Mouse (Mus musculus) limb, embryonic 12.5 days (tissue): Measurements from ENCODE around the gene Ovol3. TPM values are rescaled to one million over a fixed set of nuclear protein-coding genes. Genes with fewer than 3 reads are reported as not detected.
A peak's percentile ranks its signal among the peaks of the same experiment; 100 is the strongest.

Experiments
- ATAC-seq: fragments of 200-750 bp; cut with Nextera tagmentation; 2 replicates; pipeline ENCODE4 v1.8.0; 2017; ENCODE audit warnings: low read depth, moderate TSS enrichment; ENCODE audit not compliant: insufficient number of reproducible peaks, insufficient read depth, low FRiP score, low TSS enrichment
- H3K27ac ChIP-seq: fragments of 300-500 bp; sonication (generic); 2 replicates; pipeline ENCODE4 v1.5.1; 2016; ENCODE audit warnings: mild to moderate bottlenecking, moderate library complexity
- H3K27me3 ChIP-seq: fragments of 300-500 bp; sonication (generic); 2 replicates; pipeline ENCODE4 v1.6.1; 2016; ENCODE audit warnings: mild to moderate bottlenecking, moderate library complexity
- H3K36me3 ChIP-seq: fragments of 300-500 bp; sonication (generic); 2 replicates; pipeline ENCODE4 v1.6.1; 2016; ENCODE audit warnings: mild to moderate bottlenecking, moderate library complexity
- H3K4me1 ChIP-seq: fragments of 300-500 bp; sonication (generic); replicated peaks from 2 replicates; pipeline ENCODE4 v1.6.1; 2016
- H3K4me2 ChIP-seq: fragments of 300-500 bp; sonication (generic); 2 replicates; pipeline ENCODE4 v1.6.1; 2016; ENCODE audit warnings: mild to moderate bottlenecking, moderate library complexity
- H3K4me3 ChIP-seq: fragments of 300-500 bp; sonication (generic); replicated peaks from 2 replicates; pipeline ENCODE4 v1.5.1; 2016; ENCODE audit warnings: mild to moderate bottlenecking
- H3K9ac ChIP-seq: fragments of 300-500 bp; sonication (generic); replicated peaks from 2 replicates; pipeline ENCODE4 v1.6.1; 2016; ENCODE audit warnings: mild to moderate bottlenecking, moderate library complexity
- H3K9me3 ChIP-seq: fragments of 300-500 bp; sonication (generic); 2 replicates; pipeline ENCODE4 v1.6.1; 2016; ENCODE audit warnings: mild to moderate bottlenecking, moderate library complexity
- WGBS: fragments of 180-500 bp; shearing (Covaris S2); methylation state at CpG from one replicate; pipeline ENCODE4 v1.1.7; 2016; 5-methylcytosine and 5-hydroxymethylcytosine counted together
- polyA plus RNA-seq: library from polyadenylated mRNA; unstranded; fragments of >200 nt; fragmentation: Nextera tagmentation; extraction: Ambion mirVana; gene quantifications from 2 replicates; pipeline ENCODE4 v1.2.1, GENCODE M21; 2016

Ovol3 gene
- polyA plus RNA-seq, 1 experiment from 2014 or later, result not detected

DNA sequence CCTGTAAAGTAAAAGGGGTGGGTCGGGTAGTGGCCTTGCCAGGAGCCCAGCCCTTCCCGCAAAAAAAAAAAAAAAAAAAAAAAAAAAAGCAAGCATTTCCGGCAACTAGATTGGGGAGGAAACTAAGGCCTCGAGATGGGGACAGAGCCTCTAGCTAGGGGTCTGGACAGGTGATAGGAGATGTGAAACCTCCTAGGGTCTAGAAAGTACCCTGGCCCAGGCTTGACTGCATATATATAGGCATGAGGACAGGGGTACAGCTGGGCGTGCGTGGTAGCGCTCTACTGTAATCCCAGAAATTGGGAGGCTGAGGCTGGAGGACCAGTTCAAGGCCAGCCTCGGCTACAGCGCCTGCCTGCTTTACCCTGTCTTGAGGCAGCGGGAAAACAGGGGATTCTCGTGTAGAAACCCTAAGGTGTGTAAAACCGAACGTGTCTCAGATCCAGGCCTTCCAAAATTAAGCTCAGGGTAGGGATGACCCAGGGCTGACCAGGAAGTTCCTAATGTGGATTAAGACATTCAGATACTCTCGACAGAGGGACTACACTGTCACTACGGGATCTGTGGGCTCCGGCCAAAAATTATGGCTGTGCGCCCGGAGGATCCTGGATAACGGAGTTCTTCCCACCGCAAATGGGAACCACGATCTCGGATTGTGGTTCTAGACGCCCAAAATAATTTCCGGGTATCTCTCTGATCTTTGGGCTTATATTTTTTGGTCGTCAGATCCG, 41.3 kb downstream of the Ovol3 start:
- Histone ChIP-seq H3K36me3 (peaks cover 32% of the 10 kb centered on the region), H3K4me1 (peaks cover 24% of the 10 kb centered on the region), H3K9ac (peak overlapping the region; percentile 76), H3K9me3 (no peaks in the 10 kb centered on the region), H3K27me3 (no peaks in the 10 kb centered on the region), H3K27ac (peak overlapping the region; percentile 87), H3K4me3 (peak overlapping the region; percentile 74), H3K4me2 (peak overlapping the region; percentile 85)
- WGBS, result under 1% methylated on average over 26 of the region's 26 CpGs
- ATAC-seq, result peak; percentile 13; the same call in 1 of the 2 replicates

DNA sequence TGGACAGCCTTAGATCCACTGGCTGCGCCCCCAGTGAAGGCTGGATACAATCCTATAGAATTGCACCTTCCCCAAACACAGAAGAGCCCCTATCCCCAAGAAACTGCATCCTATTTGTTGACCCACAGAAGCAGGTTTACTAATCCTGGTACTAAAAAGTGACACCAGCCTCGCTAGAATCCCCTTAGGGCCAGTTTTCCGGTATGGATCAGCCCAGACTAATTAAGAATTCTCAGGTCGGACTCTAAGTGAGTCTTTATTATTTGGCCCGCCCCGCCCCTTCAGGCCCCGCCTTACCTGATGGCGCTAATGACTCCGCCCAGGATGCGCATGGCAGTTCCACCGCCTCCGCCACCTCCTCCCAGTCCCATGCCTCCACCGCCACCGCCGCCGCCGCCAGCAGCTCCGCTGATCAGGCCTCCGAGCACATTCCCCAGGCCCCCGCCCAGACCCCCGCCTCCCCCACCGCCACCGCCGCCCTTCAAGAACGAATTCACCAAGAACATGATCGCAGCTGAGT, 41.9 kb downstream of the Ovol3 start:
- peak overlapping the region; percentile 87 for H3K27ac ChIP-seq

GRCm38 (mm10) chr7:30193013-30193412, 42.5 kb downstream of the Ovol3 start:
- peak overlapping the region; percentile 87 for H3K27ac ChIP-seq
- no peaks in the 10 kb centered on the region for H3K27me3 ChIP-seq
- H3K9ac ChIP-seq, result peak overlapping the region; percentile 76
- H3K4me3 ChIP-seq, result peak overlapping the region; percentile 74
- peaks cover 20% of the 10 kb centered on the region for H3K4me1 ChIP-seq
- no peak for ATAC-seq
- WGBS, result 16% methylated on average over 9 of the region's 9 CpGs
- H3K4me2 ChIP-seq, result peak overlapping the region; percentile 85
- peaks cover 44% of the 10 kb centered on the region for H3K36me3 ChIP-seq
- H3K9me3 ChIP-seq, result no peaks in the 10 kb centered on the region

More for the DNA sequence above, 41.9 kb downstream of the Ovol3 start:
- Histone ChIP-seq H3K9me3 (no peaks in the 10 kb centered on the region), H3K4me2 (peak overlapping the region; percentile 85), H3K4me1 (peaks cover 24% of the 10 kb centered on the region), H3K36me3 (peaks cover 38% of the 10 kb centered on the region), H3K9ac (peak overlapping the region; percentile 76), H3K27me3 (no peaks in the 10 kb centered on the region), H3K4me3 (peak overlapping the region; percentile 74)
- WGBS, result under 1% methylated on average over 24 of the region's 26 CpGs
- peak; percentile 54 for ATAC-seq

DNA sequence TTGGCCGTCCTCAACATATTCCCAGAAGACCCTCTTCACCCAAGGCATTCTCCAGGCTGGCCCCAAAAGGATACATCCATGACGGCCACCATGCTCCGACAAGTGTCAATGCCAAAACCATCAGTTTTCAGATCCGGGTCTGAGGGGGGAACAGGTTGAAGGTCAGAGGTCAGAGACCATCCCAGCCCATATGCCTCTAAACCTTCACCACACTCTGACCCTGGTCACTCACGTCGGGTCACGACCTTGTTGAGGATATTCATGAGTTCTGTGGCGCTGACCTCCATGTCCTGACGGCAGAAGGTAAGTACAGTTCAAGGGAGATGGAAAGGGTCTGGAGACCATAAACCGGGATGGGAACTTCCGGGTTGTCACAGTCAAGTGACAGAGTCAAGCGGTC, 43.4 kb downstream of the Ovol3 start:
- Histone ChIP-seq H3K4me3 (0 out of 2 replicates have a peak overlapping the region, but pooled peaks have one; percentile 74), H3K27me3 (no peaks in the 10 kb centered on the region), H3K9me3 (no peaks in the 10 kb centered on the region), H3K27ac (no peak overlapping the region), H3K4me2 (peak overlapping the region; percentile 85), H3K36me3 (peaks cover 54% of the 10 kb centered on the region), H3K9ac (0 out of 2 replicates have a peak overlapping the region, but pooled peaks have one; percentile 76), H3K4me1 (peaks cover 20% of the 10 kb centered on the region)
- WGBS, result 88% methylated on average over 12 of the region's 12 CpGs
- ATAC-seq, result no peak

DNA sequence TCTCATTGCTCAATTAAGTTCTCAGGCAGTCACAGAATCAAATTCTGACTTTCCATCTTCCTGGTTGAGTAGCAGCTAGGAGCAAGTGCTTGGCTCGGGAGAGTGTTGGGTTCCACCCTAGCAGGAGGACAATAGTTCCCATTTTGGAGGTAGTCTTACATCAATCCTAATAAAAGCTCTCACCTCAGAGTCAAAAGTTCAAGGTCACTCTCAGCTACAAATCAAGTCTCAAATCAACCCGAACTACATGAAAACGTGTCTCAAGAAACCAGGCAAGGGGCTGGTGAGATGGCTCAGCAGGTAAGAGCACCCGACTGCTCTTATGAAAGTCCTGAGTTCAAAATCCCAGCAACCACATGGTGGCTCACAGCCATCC, 46.4 kb downstream of the Ovol3 start:
- Histone ChIP-seq H3K4me1 (peaks cover 14% of the 10 kb centered on the region), H3K9me3 (no peaks in the 10 kb centered on the region), H3K9ac (no peak overlapping the region), H3K27ac (no peak overlapping the region), H3K4me3 (no peak overlapping the region), H3K36me3 (peaks cover 70% of the 10 kb centered on the region), H3K4me2 (no peak overlapping the region), H3K27me3 (no peaks in the 10 kb centered on the region)
- WGBS, result 82% methylated on average over 4 of the region's 4 CpGs
- no peak for ATAC-seq

DNA sequence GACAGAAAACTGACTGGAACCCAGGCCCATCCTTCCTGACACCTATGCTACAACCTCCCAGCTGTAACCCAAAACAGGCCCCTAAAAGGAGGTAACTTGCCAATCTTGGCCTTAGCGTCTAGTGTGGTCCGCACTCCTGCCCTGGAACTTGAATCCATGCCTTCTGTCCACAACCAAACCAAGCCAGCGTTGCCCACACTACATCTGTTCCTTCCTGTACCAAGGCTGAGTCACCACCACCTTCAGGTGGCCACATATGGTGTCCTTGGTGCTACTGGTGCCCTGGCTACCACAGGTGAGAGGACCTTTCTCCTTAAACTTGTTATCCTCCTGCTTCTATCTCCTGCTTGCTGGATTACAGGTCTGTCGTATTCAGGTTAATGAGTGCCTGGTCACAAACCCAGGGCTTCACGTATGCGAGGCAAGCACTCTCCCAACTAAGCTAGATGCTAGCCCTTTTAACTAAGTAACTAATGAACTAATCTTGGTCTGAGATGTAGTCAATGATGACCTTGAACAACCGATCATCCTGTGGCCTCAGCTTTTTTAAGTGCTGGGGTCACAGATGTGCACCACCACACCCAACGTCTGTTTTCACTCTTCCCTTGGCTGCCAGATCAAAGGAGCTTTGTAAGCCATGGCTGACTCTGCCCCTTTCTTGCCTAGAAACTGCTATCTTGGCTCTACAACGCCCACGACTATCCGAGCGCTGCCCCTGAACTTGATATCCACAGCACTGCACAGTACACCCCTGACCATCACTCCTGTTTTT, 47.0 kb downstream of the Ovol3 start:
- ATAC-seq, result no peak
- H3K4me2 ChIP-seq, result no peak overlapping the region
- no peak overlapping the region for H3K27ac ChIP-seq
- no peak overlapping the region for H3K4me3 ChIP-seq
- H3K9ac ChIP-seq, result no peak overlapping the region
- peaks cover 70% of the 10 kb centered on the region for H3K36me3 ChIP-seq
- 76% methylated on average over 12 of the region's 12 CpGs for WGBS
- H3K4me1 ChIP-seq, result peaks cover 17% of the 10 kb centered on the region
- no peaks in the 10 kb centered on the region for H3K27me3 ChIP-seq
- no peaks in the 10 kb centered on the region for H3K9me3 ChIP-seq

- Histone ChIP-seq H3K9ac (no peak overlapping the region), H3K4me2 (no peak overlapping the region), H3K4me1 (peaks cover 5% of the 10 kb centered on the region; the same call in 1 of the 2 replicates), H3K27ac (no peak overlapping the region), H3K9me3 (no peaks in the 10 kb centered on the region), H3K36me3 (peaks cover 41% of the 10 kb centered on the region), H3K4me3 (no peak overlapping the region), H3K27me3 (no peaks in the 10 kb centered on the region)
- no peak for ATAC-seq
- 68% methylated on average over 13 of the region's 13 CpGs for WGBS
Observed at GRCm38 (mm10) chr7:30184641-30185348, 50.7 kb downstream of the Ovol3 start.

DNA sequence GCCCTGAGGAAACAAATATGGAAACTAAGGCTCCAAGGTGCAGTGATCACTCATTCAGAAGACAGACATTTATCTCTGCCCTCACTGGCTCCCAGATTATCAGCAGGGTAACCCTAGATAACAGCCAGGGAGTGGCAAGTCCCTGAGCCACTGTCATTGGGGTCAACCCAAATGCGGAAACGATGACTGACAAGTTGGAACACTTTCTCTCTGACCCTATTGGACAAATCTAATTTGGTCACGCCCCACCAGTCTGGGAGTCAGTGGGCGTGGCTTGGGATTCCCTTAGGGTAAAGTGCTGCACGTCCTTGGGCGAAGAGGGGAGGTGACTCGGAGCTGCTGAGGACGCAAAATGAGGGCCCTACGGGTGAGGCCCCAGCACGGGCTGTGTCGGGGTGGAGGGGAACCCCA, 51.6 kb downstream of the Ovol3 start, which contains the start of gene Cox7a1:
TSS of gene Cox7a1 (plus strand) at position 266 of the 411 bp plus-strand sequence.
- peak; percentile 33; the same call in 1 of the 2 replicates for ATAC-seq
- Histone ChIP-seq H3K36me3 (peaks cover 35% of the 10 kb centered on the region), H3K9ac (no peak within 1 kb of the TSS), H3K27ac (no peak within 1 kb of the TSS), H3K4me2 (peak within 1 kb of the TSS; percentile 33), H3K4me1 (peaks cover 5% of the 10 kb centered on the region; the same call in 1 of the 2 replicates), H3K27me3 (no peaks in the 10 kb centered on the region), H3K4me3 (no peak within 1 kb of the TSS), H3K9me3 (no peaks in the 10 kb centered on the region)
- 5% methylated on average over 11 of the region's 11 CpGs for WGBS

Other genes with a start within 250 kb of the Ovol3 start
- 4.7 and 4.8 TPM in 2 replicates for gene Zfp14, start 184.3 kb downstream of the Ovol3 start, polyA plus RNA-seq
- gene Zfp82, start 162.8 kb downstream of the Ovol3 start, polyA plus RNA-seq, result 6.8 and 7.1 TPM in 2 replicates
- gene Gm26920, start 145.3 kb downstream of the Ovol3 start, polyA plus RNA-seq, result 3.4 and 3.7 TPM in 2 replicates
- 17.0 and 25.0 TPM in 2 replicates for gene Zfp566, start 145.2 kb downstream of the Ovol3 start, polyA plus RNA-seq
- gene Zfp260, start 140.9 kb downstream of the Ovol3 start, polyA plus RNA-seq, result 138 and 146 TPM in 2 replicates
- 11.8 and 16.7 TPM in 2 replicates for gene Zfp382, start 113.8 kb downstream of the Ovol3 start, polyA plus RNA-seq
- 19.1 and 23.0 TPM in 2 replicates for gene Zfp146, start 66.0 kb downstream of the Ovol3 start, polyA plus RNA-seq
- gene Cox7a1, start 51.6 kb downstream of the Ovol3 start, polyA plus RNA-seq, result 2.4 and 2.9 TPM in 2 replicates
- 75.6 and 77.9 TPM in 2 replicates for gene Capns1, start 36.9 kb downstream of the Ovol3 start, polyA plus RNA-seq
- gene Polr2i, start 3.8 kb downstream of the Ovol3 start, polyA plus RNA-seq, result 174 and 182 TPM in 2 replicates
- gene Tbcb, start 3.5 kb downstream of the Ovol3 start, polyA plus RNA-seq, result 214 and 222 TPM in 2 replicates
- gene Thap8, start 44.4 kb upstream of the Ovol3 start, polyA plus RNA-seq, result 0.15 and 0.26 TPM in 2 replicates
- gene Wdr62, start 44.7 kb upstream of the Ovol3 start, polyA plus RNA-seq, result 9.7 and 10.6 TPM in 2 replicates
- 39.7 and 46.6 TPM in 2 replicates for gene Clip3, start 56.0 kb upstream of the Ovol3 start, polyA plus RNA-seq
- 101 TPM in 2 replicates for gene Alkbh6, start 73.0 kb upstream of the Ovol3 start, polyA plus RNA-seq
- gene Syne4, start 79.1 kb upstream of the Ovol3 start, polyA plus RNA-seq, result 84.6 and 98.6 TPM in 2 replicates
- 0.97 and 5.0 TPM in 2 replicates for gene E130208F15Rik, start 86.0 kb upstream of the Ovol3 start, polyA plus RNA-seq
- 20.7 and 23.6 TPM in 2 replicates for gene Sdhaf1, start 88.2 kb upstream of the Ovol3 start, polyA plus RNA-seq
- gene Lrfn3, start 127.0 kb upstream of the Ovol3 start, polyA plus RNA-seq, result 6.2 and 6.6 TPM in 2 replicates
- gene Tyrobp, start 178.0 kb upstream of the Ovol3 start, polyA plus RNA-seq, result 14.1 and 19.6 TPM in 2 replicates
- 0.77 TPM in 1 of 2 replicates, not detected in the other for gene Hcst, start 184.1 kb upstream of the Ovol3 start, polyA plus RNA-seq
- gene Nfkbid, start 186.0 kb upstream of the Ovol3 start, polyA plus RNA-seq, result 1.2 and 1.3 TPM in 2 replicates
- gene Aplp1, start 209.8 kb upstream of the Ovol3 start, polyA plus RNA-seq, result 32.5 and 33.9 TPM in 2 replicates
- gene Kirrel2, start 222.0 kb upstream of the Ovol3 start, polyA plus RNA-seq, result 0.29 and 0.65 TPM in 2 replicates
- gene Nphs1, start 222.6 kb upstream of the Ovol3 start, polyA plus RNA-seq, result 0.10 TPM in 1 of 2 replicates, not detected in the other